Mouse (Mus musculus) A20 (cell line): ENCODE results near the gene 6030468B19Rik.
"Not testable (repeated sequence)": the region's sequence is repeated elsewhere in the genome, so short reads cannot be mapped to it uniquely, and the experiment has no call there.

ENCODE experiments used
- DNase-seq: peaks from one replicate; pipeline ENCODE4 v3.0.0-alpha.2; 2011; ENCODE audit warnings: low read depth, low spot score

The 6030468B19Rik gene

DNA sequence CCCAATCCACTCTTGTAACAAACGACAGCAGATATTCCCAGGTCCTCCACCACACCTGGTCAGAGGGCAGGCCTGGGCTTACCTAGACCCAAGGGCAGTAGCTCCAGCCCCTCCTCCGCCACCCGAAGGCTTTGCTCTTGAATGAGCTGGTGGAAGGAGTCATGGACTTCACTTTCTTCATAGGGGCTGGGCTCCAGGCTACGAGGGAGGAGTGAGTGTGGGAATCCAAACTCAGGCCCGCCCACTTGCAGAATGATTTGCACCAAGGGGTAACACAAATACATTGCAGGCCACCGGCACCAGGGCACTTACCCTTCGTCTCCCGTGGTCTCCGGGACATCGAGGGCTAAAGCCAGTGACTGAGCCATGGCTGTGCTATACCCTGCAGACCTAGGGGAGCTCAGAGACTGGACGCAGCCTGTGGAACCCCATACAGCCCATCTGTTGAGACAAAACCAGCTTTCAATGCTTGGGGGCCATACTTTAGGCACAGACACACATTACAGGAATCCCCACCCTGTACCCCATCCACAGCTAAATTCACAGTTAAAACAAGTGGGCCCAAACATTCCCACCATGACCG is 18.5 kb upstream of the 6030468B19Rik start:
- no peak for DNase-seq

- DNase-seq: peak; percentile 76
These were observed 17.8 kb upstream of the 6030468B19Rik start for GRCm38 (mm10) chr11:117779434-117780198.

DNA sequence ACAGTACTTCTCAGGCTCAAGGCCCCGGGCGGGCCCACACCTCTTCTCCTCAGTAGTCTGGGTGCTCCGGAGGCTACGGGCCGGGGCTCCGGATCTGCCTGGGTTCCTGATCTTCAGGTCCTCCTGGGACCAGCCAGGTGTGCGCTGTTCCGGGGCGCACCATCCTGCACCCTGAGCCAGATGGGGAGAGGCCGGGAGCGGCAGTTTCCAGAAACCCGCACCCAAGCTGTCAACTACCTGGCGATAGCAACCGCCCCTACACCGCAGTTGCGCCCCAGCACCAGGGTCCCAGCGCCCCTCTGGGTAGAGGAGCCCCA is 17.3 kb upstream of the 6030468B19Rik start:
- DNase-seq: no peak

- DNase-seq: peak; percentile 98
These were observed 16.8 kb upstream of the 6030468B19Rik start for GRCm38 (mm10) chr11:117780582-117781111.

GRCm38 (mm10) chr11:117781199-117781821 is 16.1 kb upstream of the 6030468B19Rik start:
- peak; percentile 90 for DNase-seq

DNA sequence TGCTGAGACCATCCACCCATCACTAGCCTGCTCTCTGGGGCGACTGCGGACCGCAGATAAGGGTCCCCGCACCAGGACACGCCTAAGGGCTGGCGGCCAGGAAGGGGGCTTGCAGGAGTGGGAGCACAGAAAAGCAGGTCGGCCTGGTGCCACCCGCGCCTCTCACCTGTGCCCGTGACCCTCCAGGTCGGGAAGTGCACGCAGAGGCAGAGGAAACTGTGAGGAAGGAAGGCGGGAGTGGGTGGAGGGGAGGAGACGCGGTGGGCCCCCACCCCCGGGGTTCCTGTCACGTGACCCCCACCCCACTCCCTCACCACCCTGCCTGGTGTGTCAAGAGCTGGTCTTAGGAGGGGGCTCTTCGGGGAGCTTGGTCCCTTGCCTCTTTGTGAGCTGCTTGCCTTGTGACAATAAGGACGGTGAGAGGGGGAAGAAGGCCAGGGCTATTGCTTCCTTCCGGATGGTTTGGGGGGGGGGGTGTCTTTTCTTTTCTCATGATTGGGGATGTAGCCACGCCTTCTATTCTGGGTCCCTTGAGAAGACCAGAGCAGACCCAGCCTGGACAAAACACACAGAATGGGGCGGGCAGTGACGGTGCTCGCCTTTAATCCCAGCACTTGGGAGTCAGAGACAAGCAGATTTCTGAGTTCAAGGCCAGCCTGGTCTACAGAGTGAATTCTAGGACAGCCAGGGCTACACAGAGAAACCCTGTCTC is 15.3 kb upstream of the 6030468B19Rik start, which contains the start of the genes Tmc8 and Tmc6:
TSS of gene Tmc8 (plus strand) at position 84 of the 712 bp plus-strand sequence.
TSS of gene Tmc6 (minus strand) at position 206 of the 712 bp plus-strand sequence.
- peak; percentile 92 for DNase-seq

- DNase-seq: peak; percentile 51
These were observed 14.8 kb upstream of the 6030468B19Rik start for GRCm38 (mm10) chr11:117782705-117783034.

DNA sequence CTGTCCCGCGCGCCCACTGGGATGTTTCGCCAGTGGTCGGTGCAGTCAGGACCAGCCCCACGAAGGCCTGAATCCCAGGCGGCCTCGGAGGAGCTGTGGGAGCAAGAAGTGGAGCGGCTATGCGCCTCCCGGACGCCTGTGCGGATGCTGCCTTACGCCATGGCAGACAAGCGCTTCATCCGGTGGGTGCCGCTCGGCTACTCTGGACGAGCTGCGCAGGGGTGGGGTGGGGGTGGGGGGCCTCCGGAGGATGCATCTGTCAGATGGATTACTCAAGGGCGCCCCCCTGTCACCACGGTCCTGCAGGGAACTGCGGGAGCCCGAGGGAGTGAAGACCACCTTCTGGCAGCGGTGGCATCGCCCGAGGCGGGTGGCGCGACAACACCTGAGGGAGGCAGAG is 14.4 kb upstream of the 6030468B19Rik start:
- peak; percentile 89 for DNase-seq

DNA sequence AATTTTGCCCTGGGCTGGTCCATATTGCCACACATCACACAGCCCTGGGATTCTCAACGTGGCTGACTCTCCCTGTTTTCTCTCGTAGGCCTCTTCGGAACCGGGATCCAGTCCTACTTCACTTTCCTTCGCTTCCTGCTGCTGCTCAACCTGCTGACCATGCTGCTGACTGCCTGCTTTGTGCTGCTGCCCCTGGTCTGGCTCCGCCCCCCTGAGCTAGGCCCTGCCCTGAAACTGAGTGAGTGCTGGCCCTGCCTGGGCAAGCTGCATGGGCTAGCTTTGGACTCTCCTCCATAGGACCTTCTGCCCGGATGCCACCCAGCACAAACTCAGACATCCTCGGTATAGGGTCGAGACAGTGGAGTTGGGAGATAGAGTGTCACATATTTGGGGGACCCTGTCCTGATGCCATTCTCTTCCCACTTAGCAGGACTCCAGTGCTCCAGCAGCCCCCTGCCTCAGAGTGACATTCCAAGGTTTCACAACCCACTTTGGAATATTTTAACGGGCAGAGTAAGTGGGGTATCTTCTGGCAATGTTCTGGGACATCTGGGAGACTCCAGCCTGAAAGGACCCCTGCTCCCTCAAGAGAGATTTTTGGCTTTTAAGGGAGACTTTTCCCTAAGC is 13.7 kb upstream of the 6030468B19Rik start:
- peak; percentile 58 for DNase-seq

DNA sequence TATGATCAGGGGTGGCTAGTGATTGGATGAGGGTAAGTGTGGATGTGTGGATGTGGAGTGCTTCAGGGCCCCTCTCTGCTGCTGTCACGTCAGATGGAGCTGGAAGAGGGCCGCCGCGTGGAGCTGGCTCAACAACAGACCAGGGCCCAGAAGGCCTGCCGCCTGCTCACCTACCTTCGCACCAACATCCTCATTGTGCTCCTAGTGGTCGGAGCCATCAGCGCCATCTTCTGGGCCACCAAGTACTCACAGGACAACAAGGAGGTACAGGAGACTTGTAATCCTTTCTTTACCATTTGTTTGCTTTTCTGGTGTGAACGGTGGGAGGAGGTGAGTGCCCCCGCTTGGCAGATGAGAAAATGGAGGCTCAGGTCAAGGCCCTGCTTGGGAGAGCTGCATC is 11.2 kb upstream of the 6030468B19Rik start:
- DNase-seq: peak; percentile 86

DNA sequence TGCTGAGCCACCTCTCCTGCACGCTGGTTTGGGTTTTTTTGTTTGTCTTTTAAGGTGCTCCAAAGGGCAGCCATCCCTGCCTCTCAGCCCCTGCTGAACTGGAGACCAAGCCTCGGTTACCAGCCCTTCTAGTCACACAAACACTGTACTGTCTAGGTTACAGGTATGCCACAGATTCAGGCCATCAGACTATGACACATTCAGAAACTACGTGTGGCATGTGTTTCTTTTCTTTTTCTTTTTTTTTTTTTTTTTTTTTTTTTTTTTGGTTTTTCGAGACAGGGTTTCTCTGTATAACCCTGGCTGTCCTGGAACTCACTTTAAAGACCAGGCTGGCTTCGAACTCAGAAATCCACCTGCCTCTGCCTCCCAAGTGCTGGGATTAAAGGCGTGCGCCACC is 9.0 kb upstream of the 6030468B19Rik start:
- DNase-seq: not testable (repeated sequence)

DNA sequence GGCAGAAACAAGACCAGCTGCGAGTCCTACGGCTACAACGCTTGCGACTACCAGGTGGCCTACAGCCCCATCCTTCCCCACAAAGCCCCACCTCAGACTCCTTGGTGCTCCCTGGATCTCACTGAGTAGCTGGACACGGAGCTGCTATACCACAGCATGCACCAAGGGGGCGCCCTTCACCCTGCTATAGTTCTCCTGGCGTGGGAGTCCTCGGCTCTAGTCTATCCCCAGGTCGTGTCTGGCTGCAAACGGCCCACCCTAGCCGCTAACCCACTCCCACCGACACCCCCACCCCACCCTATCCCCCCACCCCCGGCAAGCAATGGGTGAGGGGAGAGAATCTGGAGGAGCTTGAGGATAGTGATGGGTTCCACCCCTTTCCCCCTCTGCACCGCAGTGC is 7.2 kb upstream of the 6030468B19Rik start:
- peak; percentile 78 for DNase-seq

DNA sequence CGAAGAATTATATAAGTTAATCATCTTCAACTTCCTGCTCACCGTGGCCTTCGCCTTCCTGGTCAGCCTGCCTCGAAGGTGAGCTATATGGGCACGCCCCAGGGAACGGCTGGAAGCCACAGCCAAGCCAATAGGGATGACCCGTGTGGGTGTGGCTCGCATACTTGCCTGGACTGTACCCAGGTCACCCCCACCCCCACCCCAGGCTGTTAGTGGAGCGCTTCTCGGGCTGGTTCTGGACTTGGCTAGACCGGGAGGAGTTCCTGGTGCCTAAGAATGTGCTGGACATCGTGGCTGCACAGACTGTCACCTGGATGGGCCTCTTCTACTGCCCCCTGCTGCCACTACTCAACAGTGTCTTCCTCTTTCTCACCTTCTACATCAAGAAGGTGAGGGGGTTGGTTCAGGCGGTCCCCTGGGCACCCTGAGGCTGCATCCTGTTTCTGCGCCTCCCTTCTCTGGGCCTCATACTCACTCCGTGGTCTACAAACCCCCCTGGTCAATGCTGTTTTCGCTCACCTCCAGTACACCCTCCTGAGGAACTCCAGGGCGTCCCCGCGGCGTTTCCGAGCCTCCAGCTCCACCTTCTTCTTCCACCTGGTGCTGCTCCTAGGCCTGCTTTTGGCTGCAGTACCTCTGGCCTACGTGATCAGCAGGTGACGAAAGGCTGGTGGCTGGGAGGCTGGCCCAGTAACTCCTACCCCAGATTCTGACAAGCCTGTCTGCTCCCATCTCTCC is 6.6 kb upstream of the 6030468B19Rik start:
- peak; percentile 79 for DNase-seq

DNA sequence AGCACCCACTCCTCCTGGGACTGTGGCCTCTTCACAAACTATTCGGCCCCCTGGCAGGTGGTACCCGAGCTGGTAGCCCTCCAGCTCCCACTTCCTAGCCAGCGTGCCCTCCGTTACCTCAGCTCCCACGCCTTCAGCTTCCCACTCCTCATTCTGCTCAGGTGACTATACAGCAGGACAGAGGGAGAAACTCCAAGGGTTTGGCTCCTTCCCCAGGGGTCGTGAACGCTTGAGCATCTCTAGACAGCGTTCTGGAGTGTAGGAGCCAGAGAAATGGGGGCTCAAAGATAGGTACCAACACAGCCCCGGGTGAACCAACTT is 6.1 kb upstream of the 6030468B19Rik start:
- no peak for DNase-seq

- DNase-seq: peak; percentile 97
These were observed 5.1 kb upstream of the 6030468B19Rik start for GRCm38 (mm10) chr11:117792281-117792888.

DNA sequence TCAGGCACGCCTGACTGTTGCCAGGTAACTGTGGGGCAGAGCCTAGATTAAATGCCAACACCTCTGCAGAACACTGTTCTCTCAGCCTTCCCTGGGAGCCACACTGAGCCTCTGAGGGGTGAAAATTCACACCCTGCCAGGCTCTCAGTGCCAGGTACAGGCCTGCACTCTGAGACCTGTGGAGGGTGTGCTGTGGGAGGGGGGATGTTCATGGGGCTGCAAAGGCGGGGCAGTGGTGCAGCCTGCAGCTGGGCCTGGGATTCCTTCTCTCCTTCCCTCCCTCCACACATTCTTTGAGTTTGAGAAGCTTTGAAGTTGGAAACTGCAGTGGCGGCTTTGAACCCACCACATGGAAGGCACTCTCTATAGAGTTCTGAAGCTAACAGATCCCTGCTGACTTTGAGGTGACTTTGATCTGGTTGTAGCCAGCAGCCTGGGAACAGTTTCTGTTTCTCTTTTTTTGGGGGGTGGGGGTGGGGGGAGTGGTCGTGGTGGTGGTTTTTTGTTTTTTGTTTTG is 3.4 kb upstream of the 6030468B19Rik start:
- DNase-seq: no peak

- DNase-seq: peak; percentile 91
These were observed 506 bp upstream of the 6030468B19Rik start for GRCm38 (mm10) chr11:117796954-117797353.

DNA sequence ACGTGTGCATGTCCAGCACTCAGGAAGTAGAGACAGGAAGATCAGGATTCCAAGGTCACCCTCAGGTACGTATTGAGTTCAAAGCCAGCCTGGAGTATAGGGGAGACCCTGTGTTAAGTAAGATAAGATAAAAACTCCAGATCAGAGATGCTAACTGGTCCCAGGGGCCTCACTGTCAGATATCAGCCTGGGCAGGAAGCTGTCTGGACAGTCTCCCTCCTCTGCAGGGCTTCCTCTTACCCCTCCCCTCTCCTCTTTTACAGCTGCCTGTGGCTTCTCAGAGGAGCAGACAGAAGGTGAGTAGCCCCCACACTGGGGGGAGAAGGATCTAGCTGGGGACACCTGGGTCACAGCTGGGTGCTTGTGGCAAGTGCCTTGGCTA is 691 bp downstream of the 6030468B19Rik start:
- DNase-seq: peak; percentile 93

GRCm38 (mm10) chr11:117799174-117799573 is 1.7 kb downstream of the 6030468B19Rik start:
- DNase-seq: peak; percentile 89

- DNase-seq: peak; percentile 63
These were observed 2.6 kb downstream of the 6030468B19Rik start for GRCm38 (mm10) chr11:117800038-117800437.
